Mouse (Mus musculus) G1E (cell line): Measurements from ENCODE around the gene Folr2.

Source experiments
- CTCF ChIP-seq: IDR thresholded peaks from 2 replicates; pipeline ENCODE4 v1.5.1; 2012; ENCODE audit warnings: low read depth, low read length, inconsistent platforms, mixed read lengths
- GATA1 ChIP-seq: IDR thresholded peaks from 2 replicates; pipeline ENCODE4 v1.6.1; 2012; ENCODE audit warnings: borderline replicate concordance, low read length, inconsistent platforms, mixed read lengths
- POLR2AphosphoS5 ChIP-seq: IDR thresholded peaks from 2 replicates; pipeline ENCODE4 v1.6.1; 2012; ENCODE audit warnings: low read depth, low read length, inconsistent platforms; ENCODE audit not compliant: insufficient replicate concordance

DNA sequence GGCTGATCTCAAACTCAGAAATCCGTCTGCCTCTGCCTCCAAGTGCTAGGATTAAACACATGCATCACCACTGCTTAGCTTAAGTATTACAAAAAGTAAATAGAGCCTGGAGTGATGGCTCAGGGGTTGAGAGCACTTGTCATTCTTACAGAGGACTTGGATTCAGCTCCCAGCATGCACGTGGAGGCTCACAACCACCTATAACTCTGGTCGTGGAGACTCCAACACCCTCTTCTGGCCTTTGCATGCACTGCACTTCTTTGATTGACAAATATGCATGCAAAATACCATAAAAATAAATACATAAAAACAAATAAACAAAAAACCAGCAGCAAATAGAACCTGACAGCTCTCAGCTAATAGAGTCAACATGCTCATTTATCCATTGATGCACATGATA lies 5.3 kb upstream of the Folr2 start:
- TF ChIP-seq GATA1 (no peak), CTCF (no peak), POLR2AphosphoS5 (no peak)
